Mouse (Mus musculus) embryonic facial prominence, embryonic 15.5 days (tissue): ENCODE results near the gene Gm19426. TPM values are rescaled to one million over a fixed set of nuclear protein-coding genes. Genes with fewer than 3 reads are reported as not detected.
"Not testable (repeated sequence)": the region's sequence is repeated elsewhere in the genome, so short reads cannot be mapped to it uniquely, and the experiment has no call there.

Experiments
- ATAC-seq: fragments of 200-750 bp; cut with Nextera tagmentation; 2 replicates; pipeline ENCODE4 v1.8.0; 2017; ENCODE audit warnings: low read depth, moderate TSS enrichment; ENCODE audit not compliant: insufficient number of reproducible peaks, low FRiP score, low TSS enrichment
- H3K27ac ChIP-seq: fragments of 300-500 bp; sonication (generic); replicated peaks from 2 replicates; pipeline ENCODE4 v1.5.1; 2015; ENCODE audit warnings: mild to moderate bottlenecking, inconsistent platforms
- H3K27me3 ChIP-seq: fragments of 300-500 bp; sonication (generic); 2 replicates; pipeline ENCODE4 v1.6.1; 2015; ENCODE audit warnings: inconsistent platforms
- H3K36me3 ChIP-seq: fragments of 300-500 bp; sonication (generic); 2 replicates; pipeline ENCODE4 v1.6.1; 2015; ENCODE audit warnings: mild to moderate bottlenecking, inconsistent platforms
- H3K4me1 ChIP-seq: fragments of 300-500 bp; sonication (generic); 2 replicates; pipeline ENCODE4 v1.6.1; 2015; ENCODE audit warnings: inconsistent platforms
- H3K4me2 ChIP-seq: fragments of 300-500 bp; sonication (generic); replicated peaks from 2 replicates; pipeline ENCODE4 v1.6.1; 2015; ENCODE audit warnings: mild to moderate bottlenecking, inconsistent platforms
- H3K4me3 ChIP-seq: fragments of 300-500 bp; sonication (generic); replicated peaks from 2 replicates; pipeline ENCODE4 v1.5.1; 2015; ENCODE audit warnings: mild to moderate bottlenecking, inconsistent platforms
- H3K9ac ChIP-seq: fragments of 300-500 bp; sonication (generic); 2 replicates; pipeline ENCODE4 v1.6.1; 2015; ENCODE audit warnings: inconsistent platforms
- H3K9me3 ChIP-seq: fragments of 300-500 bp; sonication (generic); replicated peaks from 2 replicates; pipeline ENCODE4 v1.6.1; 2016; ENCODE audit warnings: inconsistent platforms
- whole genome bisulfite sequencing: fragments of 180-500 bp; shearing (Covaris S2); methylation state at CpG from one replicate; pipeline ENCODE4 v1.1.7; 2015; 5-methylcytosine and 5-hydroxymethylcytosine counted together
- polyA plus RNA-seq: library from polyadenylated mRNA; unstranded; fragments of >200 nt; fragmentation: Nextera tagmentation; extraction: Ambion mirVana; gene quantifications from 2 replicates; pipeline ENCODE4 v1.2.1, GENCODE M21; 2015

The Gm19426 gene
- polyA plus RNA-seq, 1 experiment from 2014 or later: 9.0 TPM

- H3K4me2 ChIP-seq: peak overlapping the region; percentile 59
- no peak for ATAC-seq
- no peaks in the 10 kb centered on the region for H3K9me3 ChIP-seq
- 4% methylated on average over 2 of the region's 2 CpGs for WGBS
- H3K27me3 ChIP-seq: no peaks in the 10 kb centered on the region
- H3K36me3 ChIP-seq: 0 out of 2 replicates have a peak, but pooled peaks cover under 1% of the 10 kb centered on the region
- 0 out of 2 replicates have a peak overlapping the region, but pooled peaks have one; percentile 42 for H3K9ac ChIP-seq
- no peak overlapping the region for H3K27ac ChIP-seq
- peak overlapping the region; percentile 49 for H3K4me3 ChIP-seq
- peaks cover 66% of the 10 kb centered on the region for H3K4me1 ChIP-seq
Observed at GRCm38 (mm10) chr2:84734919-84735318, 8.5 kb downstream of the Gm19426 start.

- Histone ChIP-seq H3K4me3 (peak overlapping the region; percentile 49), H3K9ac (peak overlapping the region; percentile 42), H3K9me3 (no peaks in the 10 kb centered on the region), H3K27ac (peak overlapping the region; percentile 53; the same call in 1 of the 2 replicates), H3K36me3 (no peaks in the 10 kb centered on the region), H3K4me1 (peaks cover 61% of the 10 kb centered on the region), H3K4me2 (peak overlapping the region; percentile 59), H3K27me3 (no peaks in the 10 kb centered on the region)
- ATAC-seq: no peak
- 0% methylated on average over 11 of the region's 11 CpGs for WGBS
Observed at GRCm38 (mm10) chr2:84734351-84734864, 9.0 kb downstream of the Gm19426 start.

GRCm38 (mm10) chr2:84733579-84734300 lies 9.7 kb downstream of the Gm19426 start, which contains the start of gene Ypel4:
TSS of gene Ypel4 (plus strand) at chr2:84734058.
- peak within 1 kb of the TSS; percentile 59 for H3K4me2 ChIP-seq
- peak; percentile 69 for ATAC-seq
- peaks cover 54% of the 10 kb centered on the region for H3K4me1 ChIP-seq
- H3K9ac ChIP-seq: peak within 1 kb of the TSS; percentile 42
- no peaks in the 10 kb centered on the region for H3K27me3 ChIP-seq
- no peaks in the 10 kb centered on the region for H3K36me3 ChIP-seq
- peak within 1 kb of the TSS; percentile 53; the same call in 1 of the 2 replicates for H3K27ac ChIP-seq
- WGBS: 2% methylated on average over 8 of the region's 8 CpGs
- no peaks in the 10 kb centered on the region for H3K9me3 ChIP-seq
- peak within 1 kb of the TSS; percentile 49 for H3K4me3 ChIP-seq

- H3K4me2 ChIP-seq: no peak overlapping the region
- no peaks in the 10 kb centered on the region for H3K27me3 ChIP-seq
- peaks cover 40% of the 10 kb centered on the region for H3K4me1 ChIP-seq
- no peak for ATAC-seq
- WGBS: 77% methylated on average over 1 of the region's 1 CpGs
- H3K36me3 ChIP-seq: no peaks in the 10 kb centered on the region
- H3K4me3 ChIP-seq: no peak overlapping the region
- no peak overlapping the region for H3K9ac ChIP-seq
- H3K9me3 ChIP-seq: no peaks in the 10 kb centered on the region
- no peak overlapping the region for H3K27ac ChIP-seq
Observed at GRCm38 (mm10) chr2:84732394-84732793, 11.1 kb downstream of the Gm19426 start.

- WGBS: 74% methylated on average over 3 of the region's 3 CpGs
Observed at GRCm38 (mm10) chr2:84731206-84731605, 12.2 kb downstream of the Gm19426 start.

GRCm38 (mm10) chr2:84728191-84728590 lies 15.3 kb downstream of the Gm19426 start:
- 78% methylated on average over 5 of the region's 5 CpGs for WGBS
- not testable (repeated sequence) for ATAC-seq, H3K9me3 ChIP-seq

More at GRCm38 (mm10) chr2:84731206-84731605, 12.2 kb downstream of the Gm19426 start:
- H3K9me3 ChIP-seq: no peaks in the 10 kb centered on the region
- H3K4me2 ChIP-seq: no peak overlapping the region
- no peaks in the 10 kb centered on the region for H3K36me3 ChIP-seq
- H3K9ac ChIP-seq: no peak overlapping the region
- H3K4me1 ChIP-seq: peaks cover 34% of the 10 kb centered on the region
- ATAC-seq: no peak
- no peaks in the 10 kb centered on the region for H3K27me3 ChIP-seq
- no peak overlapping the region for H3K27ac ChIP-seq
- no peak overlapping the region for H3K4me3 ChIP-seq

GRCm38 (mm10) chr2:84727172-84727858 lies 16.1 kb downstream of the Gm19426 start, which contains the start of gene Clp1:
TSS of gene Clp1 (minus strand) at chr2:84727350.
- WGBS: under 1% methylated on average over 39 of the region's 39 CpGs
- peaks cover 15% of the 10 kb centered on the region for H3K36me3 ChIP-seq
- H3K4me2 ChIP-seq: peak within 1 kb of the TSS; percentile 75
- no peaks in the 10 kb centered on the region for H3K9me3 ChIP-seq
- peak within 1 kb of the TSS; percentile 67 for H3K4me3 ChIP-seq
- peak; percentile 94 for ATAC-seq
- peaks cover 14% of the 10 kb centered on the region for H3K4me1 ChIP-seq
- H3K27ac ChIP-seq: peak within 1 kb of the TSS; percentile 87
- H3K9ac ChIP-seq: peak within 1 kb of the TSS; percentile 46
- H3K27me3 ChIP-seq: no peaks in the 10 kb centered on the region

More at GRCm38 (mm10) chr2:84728191-84728590, 15.3 kb downstream of the Gm19426 start:
- H3K4me3 ChIP-seq, H3K27ac ChIP-seq, H3K4me2 ChIP-seq, H3K9ac ChIP-seq, H3K27me3 ChIP-seq: not testable (repeated sequence)
- H3K4me1 ChIP-seq: peaks cover 14% of the 10 kb centered on the region
- H3K36me3 ChIP-seq: peaks cover 13% of the 10 kb centered on the region

- Histone ChIP-seq H3K9ac (peak overlapping the region; percentile 46), H3K27ac (peak overlapping the region; percentile 45; the same call in 1 of the 2 replicates), H3K4me2 (peak overlapping the region; percentile 75), H3K9me3 (no peaks in the 10 kb centered on the region), H3K4me3 (peak overlapping the region; percentile 67), H3K27me3 (no peaks in the 10 kb centered on the region), H3K36me3 (peaks cover 20% of the 10 kb centered on the region), H3K4me1 (peaks cover 14% of the 10 kb centered on the region)
- WGBS: 3% methylated on average over 9 of the region's 9 CpGs
- no peak for ATAC-seq
Observed at GRCm38 (mm10) chr2:84726716-84727115, 16.7 kb downstream of the Gm19426 start.

- no peak for ATAC-seq
- no peaks in the 10 kb centered on the region for H3K9me3 ChIP-seq
- H3K27ac ChIP-seq: no peak overlapping the region
- H3K27me3 ChIP-seq: no peaks in the 10 kb centered on the region
- H3K36me3 ChIP-seq: peaks cover 24% of the 10 kb centered on the region
- H3K4me1 ChIP-seq: peaks cover 14% of the 10 kb centered on the region
- H3K4me2 ChIP-seq: no peak overlapping the region
- peak overlapping the region; percentile 67; the same call in 1 of the 2 replicates for H3K4me3 ChIP-seq
- WGBS: 92% methylated on average over 10 of the region's 10 CpGs
- no peak overlapping the region for H3K9ac ChIP-seq
Observed at GRCm38 (mm10) chr2:84725770-84726169, 17.7 kb downstream of the Gm19426 start.

GRCm38 (mm10) chr2:84723856-84724255 lies 19.6 kb downstream of the Gm19426 start:
- H3K4me3 ChIP-seq: no peak overlapping the region
- WGBS: 93% methylated on average over 14 of the region's 14 CpGs
- peaks cover 24% of the 10 kb centered on the region for H3K36me3 ChIP-seq
- H3K27me3 ChIP-seq: no peaks in the 10 kb centered on the region
- H3K27ac ChIP-seq: no peak overlapping the region
- no peak overlapping the region for H3K9ac ChIP-seq
- H3K4me2 ChIP-seq: no peak overlapping the region
- peaks cover 14% of the 10 kb centered on the region for H3K4me1 ChIP-seq
- ATAC-seq: no peak
- no peaks in the 10 kb centered on the region for H3K9me3 ChIP-seq

GRCm38 (mm10) chr2:84721182-84721581 lies 22.3 kb downstream of the Gm19426 start:
- H3K4me3 ChIP-seq: no peak overlapping the region
- H3K27me3 ChIP-seq: no peaks in the 10 kb centered on the region
- H3K9ac ChIP-seq: no peak overlapping the region
- no peak overlapping the region for H3K27ac ChIP-seq
- H3K36me3 ChIP-seq: peaks cover 24% of the 10 kb centered on the region
- H3K9me3 ChIP-seq: no peaks in the 10 kb centered on the region
- ATAC-seq: no peak
- no peak overlapping the region for H3K4me2 ChIP-seq
- WGBS: 73% methylated on average over 3 of the region's 3 CpGs
- peaks cover 12% of the 10 kb centered on the region for H3K4me1 ChIP-seq
